Mouse (Mus musculus) Muller cell, postnatal 12 days (primary cell): ENCODE data around the gene Klk1b8.
"Not testable (repeated sequence)": the region's sequence is repeated elsewhere in the genome, so short reads cannot be mapped to it uniquely, and the experiment has no call there.

Source experiments
- DNase-seq: peaks from one replicate; pipeline ENCODE4 v3.0.0-alpha.2; 2015; ENCODE audit errors: inconsistent ontology term

The Klk1b8 gene

DNA sequence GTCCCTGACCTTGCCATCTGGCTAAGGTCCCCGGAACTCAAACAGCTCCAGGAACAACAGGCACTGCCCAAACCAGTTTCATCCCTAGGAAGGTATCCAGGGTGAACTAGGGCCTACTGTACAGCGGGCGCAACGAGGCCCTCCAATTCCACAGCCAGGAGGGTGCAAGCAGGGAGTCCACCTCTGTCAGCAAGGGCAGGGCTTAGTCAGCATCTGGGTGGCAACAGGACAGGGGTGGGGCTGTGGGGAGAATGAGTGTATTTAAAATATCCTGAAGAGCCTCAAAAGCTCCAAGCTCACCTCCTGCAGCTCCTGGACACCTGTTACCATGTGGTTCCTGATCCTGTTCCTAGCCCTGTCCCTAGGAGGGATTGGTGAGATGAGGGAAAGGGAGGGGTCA lies 45.1 kb downstream of the Klk1b8 start, which contains the start of gene Klk1b11:
TSS of gene Klk1b11 (plus strand) at position 301 of the 400 bp plus-strand sequence.
- DNase-seq: not testable (repeated sequence)
